Mouse (Mus musculus) right cerebral cortex, postnatal 4 days (tissue): ENCODE results near the gene Hist1h1t.

Source experiments
- DNase-seq: peaks from one replicate; pipeline ENCODE4 v3.0.0-alpha.2; 2022

The Hist1h1t gene

DNA sequence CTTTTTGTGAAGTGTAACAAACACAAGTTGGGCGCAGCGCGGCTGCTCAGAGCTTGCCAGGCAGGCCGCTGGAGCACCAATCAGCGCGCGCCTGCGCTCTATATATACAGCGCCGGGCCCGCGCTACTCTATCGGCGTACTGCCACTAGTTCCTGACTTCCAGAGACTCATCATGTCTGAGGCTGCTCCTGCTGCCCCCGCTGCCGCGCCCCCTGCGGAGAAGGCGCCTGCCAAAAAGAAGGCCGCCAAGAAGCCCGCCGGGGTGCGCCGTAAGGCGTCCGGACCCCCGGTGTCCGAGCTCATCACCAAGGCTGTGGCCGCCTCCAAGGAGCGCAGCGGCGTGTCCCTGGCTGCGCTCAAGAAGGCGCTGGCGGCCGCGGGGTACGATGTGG, 43.1 kb downstream of the Hist1h1t start, which contains the start of gene Hist1h1c:
Gene Hist1h1c, plus strand, starts transcription at position 132 of the 392 bp plus-strand sequence.
- peak; percentile 84 for DNase-seq

DNA sequence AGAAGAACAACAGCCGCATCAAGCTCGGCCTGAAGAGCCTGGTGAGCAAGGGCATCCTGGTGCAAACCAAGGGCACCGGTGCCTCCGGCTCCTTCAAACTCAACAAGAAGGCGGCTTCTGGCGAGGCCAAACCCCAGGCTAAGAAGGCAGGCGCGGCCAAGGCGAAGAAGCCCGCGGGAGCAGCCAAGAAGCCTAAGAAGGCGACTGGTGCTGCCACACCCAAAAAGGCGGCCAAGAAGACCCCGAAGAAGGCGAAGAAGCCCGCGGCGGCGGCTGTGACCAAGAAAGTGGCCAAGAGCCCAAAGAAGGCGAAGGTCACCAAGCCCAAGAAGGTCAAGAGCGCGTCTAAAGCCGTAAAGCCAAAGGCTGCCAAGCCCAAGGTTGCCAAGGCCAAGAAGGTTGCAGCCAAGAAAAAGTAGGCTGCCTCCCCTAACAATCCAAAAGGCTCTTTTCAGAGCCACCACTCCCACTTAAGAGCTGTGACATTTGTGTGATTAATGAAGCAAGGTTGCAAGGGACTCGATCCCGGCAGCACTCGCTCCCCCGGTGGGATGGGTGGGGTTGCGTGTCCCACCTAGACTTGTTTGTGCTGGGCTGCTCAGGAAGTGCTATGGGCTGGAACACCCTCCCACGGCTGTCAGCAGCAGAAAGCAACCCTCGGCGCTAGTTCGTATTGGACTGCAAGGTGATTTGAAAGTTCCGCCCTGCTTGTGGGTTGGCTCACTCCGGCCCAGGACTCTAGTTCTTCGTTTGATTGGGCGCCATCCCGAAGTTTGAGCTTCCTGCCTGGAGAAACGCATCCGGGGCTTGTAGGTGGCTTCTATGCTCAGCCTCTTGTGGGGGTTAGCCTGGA, 43.7 kb downstream of the Hist1h1t start:
- DNase-seq: peak; percentile 83

- no peak for DNase-seq
Observed at GRCm38 (mm10) chr13:23739922-23740252, 44.3 kb downstream of the Hist1h1t start.

GRCm38 (mm10) chr13:23740256-23740840, 44.7 kb downstream of the Hist1h1t start:
- no peak for DNase-seq

- DNase-seq: no peak
Observed at GRCm38 (mm10) chr13:23740910-23741309, 45.3 kb downstream of the Hist1h1t start.

DNA sequence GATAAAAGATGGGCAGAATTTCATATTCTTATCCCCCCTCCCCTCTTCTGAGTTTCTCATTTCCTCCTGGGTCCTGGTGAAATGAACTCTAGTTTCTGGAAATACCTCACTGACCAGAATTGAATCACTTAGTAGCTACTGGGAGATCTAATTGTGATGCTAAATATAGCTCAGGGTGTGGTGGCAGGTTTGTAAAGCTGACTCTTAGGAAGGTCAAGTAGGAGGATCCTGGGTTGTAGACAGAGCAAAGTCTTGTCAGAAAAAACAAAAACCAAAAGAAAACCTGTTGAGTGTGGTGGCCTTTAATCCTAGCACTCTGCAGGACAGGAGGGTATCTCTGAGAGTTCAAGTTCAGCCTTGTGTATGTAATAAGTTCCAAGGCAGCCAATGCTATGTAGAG, 46.4 kb downstream of the Hist1h1t start:
- no peak for DNase-seq

GRCm38 (mm10) chr13:23743215-23743614, 47.6 kb downstream of the Hist1h1t start:
- DNase-seq: no peak

DNA sequence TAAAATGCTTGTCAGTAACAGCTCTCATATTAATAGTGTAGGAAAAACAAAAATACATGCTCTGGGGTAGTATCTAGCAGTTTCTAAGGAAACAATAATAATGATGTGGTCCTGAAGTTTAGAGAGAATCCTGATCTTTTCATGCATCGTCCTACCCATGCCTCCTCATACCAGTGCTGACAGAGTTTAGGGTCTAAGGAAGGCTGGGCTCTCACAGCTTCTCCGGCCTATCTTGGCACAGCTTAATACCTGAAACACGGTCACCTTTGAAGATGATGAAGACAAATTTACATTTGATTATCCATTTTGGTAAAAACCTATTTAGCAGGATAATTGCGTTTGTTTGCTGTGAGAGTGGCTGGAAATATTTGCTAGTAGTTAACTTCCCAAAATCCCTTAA, 48.3 kb downstream of the Hist1h1t start:
- DNase-seq: no peak

DNA sequence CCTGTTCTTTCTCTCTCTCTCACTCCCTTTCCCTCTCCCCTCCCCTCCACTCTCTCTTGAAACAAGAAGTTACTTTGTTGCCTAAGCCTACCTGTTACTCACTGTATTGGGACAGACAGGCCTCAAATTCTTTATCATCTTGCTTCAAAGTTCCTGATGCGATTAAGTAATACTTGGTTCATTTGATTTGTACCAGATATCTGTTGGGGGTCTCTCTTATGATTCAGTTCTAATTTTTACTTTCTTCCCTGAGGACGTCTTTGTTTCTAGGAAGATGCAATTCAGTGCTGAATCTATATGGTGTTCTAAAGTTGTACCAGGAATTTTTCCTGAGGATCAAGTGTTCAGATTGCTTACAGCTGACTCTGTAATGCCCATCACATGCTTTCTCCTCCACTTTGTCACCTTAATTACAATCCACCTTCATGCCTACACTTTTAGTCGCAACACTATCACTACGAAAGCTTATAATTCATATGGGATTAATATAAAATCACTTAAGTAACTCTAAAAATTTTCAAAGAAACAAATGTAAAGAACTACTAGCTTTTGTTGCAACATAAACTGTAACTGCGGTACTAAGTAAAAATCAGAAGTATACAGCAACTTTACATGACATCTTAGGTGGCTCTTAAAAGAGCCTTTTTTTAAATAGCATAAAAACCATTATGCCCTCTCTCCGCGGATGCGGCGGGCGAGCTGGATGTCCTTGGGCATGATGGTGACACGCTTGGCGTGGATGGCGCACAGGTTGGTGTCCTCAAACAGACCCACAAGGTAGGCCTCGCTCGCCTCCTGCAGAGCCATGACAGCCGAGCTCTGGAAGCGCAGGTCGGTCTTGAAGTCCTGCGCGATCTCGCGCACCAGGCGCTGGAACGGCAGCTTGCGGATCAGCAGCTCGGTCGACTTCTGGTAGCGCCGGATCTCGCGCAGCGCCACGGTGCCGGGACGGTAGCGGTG, 49.1 kb downstream of the Hist1h1t start:
- DNase-seq: no peak

DNA sequence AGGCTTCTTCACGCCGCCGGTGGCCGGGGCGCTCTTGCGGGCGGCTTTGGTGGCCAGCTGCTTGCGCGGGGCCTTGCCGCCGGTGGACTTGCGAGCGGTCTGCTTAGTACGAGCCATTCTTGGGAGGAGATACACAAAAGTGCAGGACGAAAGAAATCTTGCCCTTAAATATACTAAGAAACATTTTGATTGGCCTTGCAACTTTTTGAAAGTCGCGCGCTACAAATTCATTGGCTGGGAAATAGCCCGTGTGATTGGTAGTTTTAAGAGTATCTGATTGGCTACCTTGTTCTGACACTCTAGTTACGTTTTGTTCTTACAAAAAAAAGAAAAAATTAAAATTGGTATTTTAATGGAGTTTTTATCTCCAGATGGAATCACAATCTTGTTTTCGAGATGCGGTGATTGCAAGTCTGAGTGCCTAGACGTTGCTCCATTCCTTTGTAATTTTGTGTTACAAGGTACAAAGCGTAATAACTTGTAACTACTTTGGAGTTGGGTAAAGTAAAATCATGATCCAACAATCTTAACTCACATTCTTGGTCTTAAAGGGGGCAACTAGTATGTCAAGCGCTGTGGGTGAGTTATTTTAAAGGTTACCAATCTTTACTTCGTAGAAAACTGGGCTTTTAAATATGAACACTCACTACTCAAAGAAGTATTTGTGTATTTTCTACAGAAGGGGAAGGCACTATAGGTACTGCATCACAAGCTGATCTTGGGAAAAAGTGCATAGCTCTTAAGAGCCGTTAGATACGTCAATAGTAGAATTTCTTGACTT, 50.0 kb downstream of the Hist1h1t start, which contains the start of gene Hist1h3c:
Gene Hist1h3c, minus strand, starts transcription at position 222 of the 781 bp plus-strand sequence.
- peak; percentile 87 for DNase-seq
